Mouse (Mus musculus) liver, embryonic 15.5 days (tissue): ENCODE measurements around the gene Nfkbiz. TPM values are rescaled to one million over a fixed set of nuclear protein-coding genes. Genes with fewer than 3 reads are reported as not detected.

Experiments
- ATAC-seq: fragments of 200-750 bp; cut with Nextera tagmentation; 2 replicates; pipeline ENCODE4 v1.8.0; 2017; ENCODE audit warnings: moderate number of reproducible peaks, mild to moderate bottlenecking, moderate library complexity; ENCODE audit not compliant: insufficient read depth
- H3K27ac ChIP-seq: fragments of 300-500 bp; sonication (generic); replicated peaks from 2 replicates; pipeline ENCODE4 v1.5.1; 2015; ENCODE audit warnings: mild to moderate bottlenecking, inconsistent platforms
- H3K27me3 ChIP-seq: fragments of 300-500 bp; sonication (generic); 2 replicates; pipeline ENCODE4 v1.6.1; 2015; ENCODE audit warnings: mild to moderate bottlenecking, inconsistent platforms
- H3K36me3 ChIP-seq: fragments of 300-500 bp; sonication (generic); replicated peaks from 2 replicates; pipeline ENCODE4 v1.6.1; 2015; ENCODE audit warnings: moderate library complexity, mild to moderate bottlenecking, inconsistent platforms
- H3K4me1 ChIP-seq: fragments of 300-500 bp; sonication (generic); replicated peaks from 2 replicates; pipeline ENCODE4 v1.6.1; 2015; ENCODE audit warnings: inconsistent platforms
- H3K4me2 ChIP-seq: fragments of 300-500 bp; sonication (generic); 2 replicates; pipeline ENCODE4 v1.6.1; 2015; ENCODE audit warnings: moderate library complexity, mild to moderate bottlenecking, inconsistent platforms
- H3K4me3 ChIP-seq: fragments of 300-500 bp; sonication (generic); replicated peaks from 2 replicates; pipeline ENCODE4 v1.5.1; 2015; ENCODE audit warnings: mild to moderate bottlenecking, inconsistent platforms
- H3K9ac ChIP-seq: fragments of 300-500 bp; sonication (generic); 2 replicates; pipeline ENCODE4 v1.6.1; 2015; ENCODE audit warnings: moderate library complexity, mild to moderate bottlenecking, inconsistent platforms
- H3K9me3 ChIP-seq: fragments of 300-500 bp; sonication (generic); replicated peaks from 2 replicates; pipeline ENCODE4 v1.6.1; 2016; ENCODE audit warnings: inconsistent platforms
- WGBS: fragments of 180-500 bp; shearing (Covaris S2); methylation state at CpG from one replicate; pipeline ENCODE4 v1.1.7; 2015; ENCODE audit warnings: mixed read lengths; ENCODE audit not compliant: insufficient replicate concordance; 5-methylcytosine and 5-hydroxymethylcytosine counted together
- polyA plus RNA-seq: library from polyadenylated mRNA; unstranded; fragments of >200 nt; fragmentation: Nextera tagmentation; extraction: Ambion mirVana; gene quantifications from 2 replicates; pipeline ENCODE4 v1.2.1, GENCODE M21; 2015

The Nfkbiz gene
- polyA plus RNA-seq, 1 experiment from 2014 or later, result 1.8 TPM

DNA sequence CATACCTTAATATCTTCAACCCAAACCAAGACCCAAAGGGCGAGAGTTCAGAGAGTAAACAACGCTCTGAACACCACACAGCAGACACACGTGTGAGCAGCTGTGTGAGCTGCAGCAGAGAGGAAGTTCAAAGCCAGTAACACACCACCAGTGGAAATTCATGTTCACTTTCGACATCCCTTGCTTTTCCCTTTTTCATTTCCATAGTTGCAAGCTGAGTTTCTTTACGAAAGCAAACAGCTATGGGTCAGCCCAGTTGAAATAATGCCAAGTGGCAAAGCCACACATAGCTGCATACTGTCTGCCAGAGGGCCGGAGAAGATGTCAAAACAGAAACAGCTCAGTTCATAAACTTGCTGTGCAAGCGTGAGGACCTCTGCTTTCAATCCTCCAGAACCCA, 39.9 kb downstream of the Nfkbiz start:
- Histone ChIP-seq H3K36me3 (no peaks in the 10 kb centered on the region), H3K9me3 (no peaks in the 10 kb centered on the region), H3K9ac (no peak overlapping the region), H3K27me3 (no peaks in the 10 kb centered on the region), H3K4me1 (no peaks in the 10 kb centered on the region), H3K4me3 (no peak overlapping the region), H3K4me2 (no peak overlapping the region), H3K27ac (no peak overlapping the region)
- ATAC-seq, result no peak
- WGBS, result 43% methylated on average over 7 of the region's 7 CpGs

GRCm38 (mm10) chr16:55790326-55790725, 48.4 kb downstream of the Nfkbiz start:
- Histone ChIP-seq H3K27me3 (no peaks in the 10 kb centered on the region), H3K9me3 (no peaks in the 10 kb centered on the region), H3K27ac (no peak overlapping the region), H3K9ac (no peak overlapping the region), H3K4me2 (no peak overlapping the region), H3K36me3 (no peaks in the 10 kb centered on the region), H3K4me3 (no peak overlapping the region), H3K4me1 (no peaks in the 10 kb centered on the region)
- no peak for ATAC-seq
- 60% methylated on average over 7 of the region's 7 CpGs for WGBS

GRCm38 (mm10) chr16:55789291-55789690, 49.4 kb downstream of the Nfkbiz start:
- 3% methylated on average over 1 of the region's 1 CpGs for WGBS
- Histone ChIP-seq H3K9me3 (no peaks in the 10 kb centered on the region), H3K27ac (no peak overlapping the region), H3K4me3 (no peak overlapping the region), H3K4me1 (no peaks in the 10 kb centered on the region), H3K9ac (no peak overlapping the region), H3K4me2 (no peak overlapping the region), H3K27me3 (no peaks in the 10 kb centered on the region), H3K36me3 (no peaks in the 10 kb centered on the region)
- ATAC-seq, result no peak

DNA sequence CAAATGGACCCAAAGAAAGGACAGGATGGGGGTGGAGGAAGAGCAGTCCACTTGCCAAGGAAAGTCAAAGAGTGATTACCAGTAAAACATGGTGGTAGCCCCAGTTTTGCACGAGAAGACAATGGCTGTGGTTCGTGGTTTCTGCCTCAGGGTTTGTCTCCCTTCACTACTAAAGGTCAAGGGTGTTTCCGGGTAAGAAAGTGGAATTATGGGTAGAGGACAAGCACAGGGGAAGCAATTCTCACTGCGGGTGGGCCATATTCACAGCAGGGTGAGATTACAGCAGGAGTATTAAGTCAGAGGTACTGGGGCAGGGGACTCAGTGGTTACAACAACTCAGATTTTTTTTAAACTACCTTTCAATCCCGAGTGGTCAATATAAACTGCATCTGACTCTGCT, 50.0 kb downstream of the Nfkbiz start:
- ATAC-seq, result no peak
- H3K4me2 ChIP-seq, result no peak overlapping the region
- no peaks in the 10 kb centered on the region for H3K27me3 ChIP-seq
- 41% methylated on average over 5 of the region's 5 CpGs for WGBS
- H3K4me1 ChIP-seq, result no peaks in the 10 kb centered on the region
- no peaks in the 10 kb centered on the region for H3K9me3 ChIP-seq
- H3K4me3 ChIP-seq, result no peak overlapping the region
- no peaks in the 10 kb centered on the region for H3K36me3 ChIP-seq
- no peak overlapping the region for H3K27ac ChIP-seq
- H3K9ac ChIP-seq, result no peak overlapping the region

DNA sequence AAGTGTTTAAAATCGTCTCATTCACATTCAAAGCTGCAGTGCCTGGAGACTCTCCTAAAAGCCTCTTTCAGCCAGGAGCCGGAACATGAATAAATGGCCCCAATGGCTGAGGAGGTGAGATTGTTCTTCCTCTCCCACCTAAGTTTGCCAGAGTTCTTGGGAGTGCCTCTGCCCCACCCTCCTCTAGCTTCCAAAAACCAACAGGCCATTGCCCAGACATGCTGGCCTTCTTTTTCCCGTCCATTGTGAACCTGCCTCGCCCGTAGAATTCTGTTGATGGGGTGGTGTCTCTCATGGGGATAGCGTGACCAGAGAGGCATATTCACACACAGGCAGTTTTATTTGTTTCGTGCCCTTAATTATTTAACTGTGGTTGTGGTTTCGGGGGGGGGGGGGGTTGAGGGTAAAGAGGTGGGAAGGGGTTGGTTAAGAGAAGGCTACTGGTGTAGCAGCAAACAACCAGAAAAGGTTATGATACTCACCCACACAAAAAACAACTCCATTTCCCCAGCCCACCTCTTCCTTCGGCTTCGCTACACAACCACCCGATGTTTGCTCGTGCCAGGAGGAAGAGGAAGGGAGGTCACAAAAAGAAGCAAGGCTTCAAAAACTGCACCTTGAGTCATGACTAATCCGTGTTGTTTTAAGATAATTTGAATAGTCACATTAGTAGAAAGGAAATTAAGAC, 51.2 kb downstream of the Nfkbiz start:
- Histone ChIP-seq H3K9me3 (no peaks in the 10 kb centered on the region), H3K4me1 (no peaks in the 10 kb centered on the region), H3K27ac (no peak overlapping the region), H3K36me3 (no peaks in the 10 kb centered on the region), H3K9ac (no peak overlapping the region), H3K27me3 (no peaks in the 10 kb centered on the region), H3K4me2 (no peak overlapping the region), H3K4me3 (no peak overlapping the region)
- ATAC-seq, result no peak
- WGBS, result 67% methylated on average over 13 of the region's 13 CpGs

DNA sequence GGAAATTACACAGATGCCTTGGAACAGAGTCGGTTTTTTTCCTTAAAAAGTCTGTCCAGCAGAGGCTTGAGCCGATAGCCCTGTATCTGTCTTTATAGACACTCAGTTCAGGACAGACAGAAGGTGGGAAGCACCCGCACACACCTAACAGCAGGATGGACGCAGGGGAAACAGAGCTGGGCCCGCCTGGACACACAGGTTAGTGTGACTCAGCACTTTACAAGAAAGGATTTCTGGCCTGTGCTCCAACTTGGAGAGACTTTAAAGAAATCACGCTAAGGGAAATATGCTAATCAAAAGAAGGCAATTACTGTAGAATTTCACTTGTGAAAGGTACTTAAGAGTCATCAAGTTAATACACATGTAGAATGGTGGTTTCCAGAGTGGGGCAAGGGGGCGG, 54.3 kb downstream of the Nfkbiz start:
- no peaks in the 10 kb centered on the region for H3K4me1 ChIP-seq
- ATAC-seq, result no peak

GRCm38 (mm10) chr16:55783923-55784322, 54.8 kb downstream of the Nfkbiz start:
- Histone ChIP-seq H3K27me3 (no peaks in the 10 kb centered on the region), H3K9ac (no peak overlapping the region), H3K9me3 (no peaks in the 10 kb centered on the region), H3K36me3 (no peaks in the 10 kb centered on the region), H3K4me2 (no peak overlapping the region), H3K4me1 (no peaks in the 10 kb centered on the region), H3K27ac (no peak overlapping the region), H3K4me3 (no peak overlapping the region)
- 69% methylated on average over 3 of the region's 3 CpGs for WGBS
- no peak for ATAC-seq

More for the DNA sequence above, 54.3 kb downstream of the Nfkbiz start:
- H3K4me3 ChIP-seq, result no peak overlapping the region
- H3K36me3 ChIP-seq, result no peaks in the 10 kb centered on the region
- WGBS, result 59% methylated on average over 7 of the region's 7 CpGs
- no peak overlapping the region for H3K9ac ChIP-seq
- H3K9me3 ChIP-seq, result no peaks in the 10 kb centered on the region
- no peak overlapping the region for H3K27ac ChIP-seq
- no peaks in the 10 kb centered on the region for H3K27me3 ChIP-seq
- no peak overlapping the region for H3K4me2 ChIP-seq

- Histone ChIP-seq H3K4me2 (no peak overlapping the region), H3K9ac (no peak overlapping the region), H3K27ac (no peak overlapping the region), H3K36me3 (no peaks in the 10 kb centered on the region), H3K27me3 (no peaks in the 10 kb centered on the region), H3K4me3 (no peak overlapping the region), H3K4me1 (no peaks in the 10 kb centered on the region), H3K9me3 (no peaks in the 10 kb centered on the region)
- no peak for ATAC-seq
- WGBS, result 36% methylated on average over 2 of the region's 2 CpGs
These were observed 55.8 kb downstream of the Nfkbiz start for GRCm38 (mm10) chr16:55782911-55783310.

DNA sequence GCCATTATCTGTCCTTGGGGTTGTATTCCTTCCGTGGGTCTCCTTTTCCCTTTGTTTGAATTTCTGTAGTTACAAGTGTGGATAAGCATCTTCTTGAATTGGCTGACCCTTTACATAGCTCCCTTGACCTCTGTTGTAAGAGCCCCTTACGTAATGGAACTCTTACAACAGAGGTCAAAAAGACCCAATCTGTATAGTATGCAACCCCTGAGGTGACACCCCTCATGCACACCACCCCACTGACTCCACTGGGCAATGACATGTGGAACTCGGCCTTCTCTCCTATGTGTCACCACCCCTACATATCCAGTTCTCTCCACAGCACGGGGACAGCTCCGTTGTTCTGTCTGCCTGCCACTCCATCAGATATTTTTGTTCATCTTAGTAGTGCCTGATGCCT, 56.9 kb downstream of the Nfkbiz start:
- Histone ChIP-seq H3K4me2 (no peak overlapping the region), H3K36me3 (no peaks in the 10 kb centered on the region), H3K4me3 (no peak overlapping the region), H3K9me3 (no peaks in the 10 kb centered on the region), H3K27ac (no peak overlapping the region), H3K4me1 (no peaks in the 10 kb centered on the region), H3K9ac (no peak overlapping the region), H3K27me3 (no peaks in the 10 kb centered on the region)
- ATAC-seq, result peak; percentile 89
- WGBS, result 42% methylated on average over 5 of the region's 5 CpGs

DNA sequence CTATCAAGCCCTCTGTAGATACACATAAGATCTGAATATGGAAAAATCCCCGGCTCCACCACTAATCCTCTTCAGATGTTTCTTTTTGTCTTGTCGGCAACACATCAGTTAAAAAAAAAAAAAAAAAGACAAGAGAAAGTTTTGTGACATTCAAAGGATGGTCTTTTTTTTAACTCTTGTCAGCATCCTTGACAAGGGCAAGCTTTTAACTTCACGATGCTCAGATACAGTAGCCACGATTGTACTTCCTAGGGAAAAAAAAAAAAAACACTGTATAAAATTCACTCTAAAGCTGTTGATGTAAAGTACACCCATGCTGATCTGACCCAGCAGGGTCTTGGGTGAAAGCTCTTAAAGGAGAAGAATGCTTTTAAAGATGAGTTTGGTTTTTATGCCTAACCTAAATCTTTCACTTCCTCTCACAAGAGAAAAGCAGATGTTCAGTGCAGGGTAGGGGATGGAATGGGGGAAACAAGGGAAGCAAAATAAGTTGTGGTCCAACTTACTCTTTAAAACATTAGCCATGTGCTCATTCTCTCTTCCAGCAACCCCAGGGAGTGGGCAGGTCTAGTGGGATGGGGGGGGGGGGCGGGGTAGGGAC, 57.6 kb downstream of the Nfkbiz start:
- no peak for ATAC-seq
- no peak overlapping the region for H3K4me3 ChIP-seq
- WGBS, result 53% methylated on average over 5 of the region's 5 CpGs

DNA sequence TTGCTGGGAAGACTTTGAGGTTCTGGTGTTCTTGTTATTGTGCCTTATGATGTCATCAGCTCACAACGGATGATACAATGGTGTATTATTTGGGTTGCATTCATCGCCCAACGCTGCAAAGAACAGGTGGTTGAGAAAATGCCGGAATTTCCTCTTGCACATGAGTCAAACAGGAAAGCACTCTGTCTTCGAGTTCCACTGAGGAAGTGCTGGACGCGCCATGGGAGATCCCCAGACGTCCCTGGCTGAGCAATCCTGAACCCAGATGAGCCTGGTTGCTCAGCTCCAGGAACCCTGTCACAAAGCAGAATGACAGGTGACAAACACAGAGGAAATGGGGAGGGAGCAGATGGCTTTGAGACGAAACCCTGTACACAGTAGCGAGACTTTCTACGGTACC, 62.4 kb downstream of the Nfkbiz start:
- H3K27me3 ChIP-seq, result no peaks in the 10 kb centered on the region
- no peaks in the 10 kb centered on the region for H3K4me1 ChIP-seq
- no peaks in the 10 kb centered on the region for H3K9me3 ChIP-seq
- no peak overlapping the region for H3K9ac ChIP-seq
- WGBS, result 51% methylated on average over 11 of the region's 11 CpGs
- H3K36me3 ChIP-seq, result no peaks in the 10 kb centered on the region
- no peak overlapping the region for H3K4me3 ChIP-seq
- no peak overlapping the region for H3K27ac ChIP-seq
- no peak overlapping the region for H3K4me2 ChIP-seq
- no peak for ATAC-seq

More for the DNA sequence above, 57.6 kb downstream of the Nfkbiz start:
- H3K36me3 ChIP-seq, result no peaks in the 10 kb centered on the region
- no peak overlapping the region for H3K27ac ChIP-seq
- no peaks in the 10 kb centered on the region for H3K4me1 ChIP-seq
- no peaks in the 10 kb centered on the region for H3K9me3 ChIP-seq
- no peaks in the 10 kb centered on the region for H3K27me3 ChIP-seq
- H3K9ac ChIP-seq, result no peak overlapping the region
- no peak overlapping the region for H3K4me2 ChIP-seq

DNA sequence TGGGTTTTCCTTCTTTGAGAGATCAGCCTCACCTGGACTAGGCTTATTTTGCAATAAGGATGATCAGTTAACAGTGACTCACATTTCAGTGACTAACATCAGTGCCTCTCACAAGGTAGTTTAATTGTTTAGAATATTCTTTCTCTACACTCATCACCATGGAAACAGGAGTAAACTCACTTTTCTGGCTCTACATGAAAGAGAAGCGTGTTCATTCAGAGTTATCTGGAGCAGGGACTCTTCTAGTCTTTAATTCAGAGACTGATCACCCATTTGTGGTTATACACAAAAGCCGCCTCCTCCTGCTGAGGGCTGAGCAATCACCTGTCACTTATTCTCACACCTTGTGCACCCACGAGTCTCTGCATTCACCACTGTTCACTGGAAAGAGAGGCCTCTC, 68.5 kb downstream of the Nfkbiz start:
- Histone ChIP-seq H3K36me3 (no peaks in the 10 kb centered on the region), H3K4me3 (no peak overlapping the region), H3K27ac (no peak overlapping the region), H3K4me1 (no peaks in the 10 kb centered on the region), H3K9me3 (no peaks in the 10 kb centered on the region), H3K4me2 (no peak overlapping the region), H3K27me3 (no peaks in the 10 kb centered on the region), H3K9ac (no peak overlapping the region)
- 62% methylated on average over 3 of the region's 3 CpGs for WGBS
- ATAC-seq, result no peak
